Mouse (Mus musculus): ENCODE results near the gene Ear14.
"Not testable (repeated sequence)": the region's sequence is repeated elsewhere in the genome, so short reads cannot be mapped to it uniquely, and the experiment has no call there.

DNA sequence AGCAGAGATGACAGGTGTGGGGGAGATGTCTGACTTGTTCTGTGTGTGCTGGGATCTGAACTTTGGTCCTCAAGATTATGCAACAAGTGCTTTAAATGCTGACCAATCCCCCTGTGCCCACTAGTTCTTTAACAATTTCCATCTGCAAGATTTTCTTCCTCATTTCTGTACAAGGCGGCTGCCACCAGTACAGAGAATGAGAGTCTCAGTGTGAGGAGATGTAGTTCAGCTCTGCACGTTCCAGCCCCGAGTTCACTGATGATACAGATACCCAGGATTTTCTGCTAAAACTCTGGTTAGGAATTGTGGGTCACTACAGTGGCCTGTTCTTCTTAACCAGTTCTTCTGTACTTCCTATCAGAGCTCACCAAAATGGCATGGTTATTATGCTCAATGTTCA lies 16.9 kb downstream of the Ear14 start:
- not testable (repeated sequence) for TF ChIP-seq EP300, CTCF (IDR thresholded peaks at IDR 0.05; ENCODE audit: low read depth)
